ENCODE assay signal across 8 mouse cellular contexts in the genomic region with DNA sequence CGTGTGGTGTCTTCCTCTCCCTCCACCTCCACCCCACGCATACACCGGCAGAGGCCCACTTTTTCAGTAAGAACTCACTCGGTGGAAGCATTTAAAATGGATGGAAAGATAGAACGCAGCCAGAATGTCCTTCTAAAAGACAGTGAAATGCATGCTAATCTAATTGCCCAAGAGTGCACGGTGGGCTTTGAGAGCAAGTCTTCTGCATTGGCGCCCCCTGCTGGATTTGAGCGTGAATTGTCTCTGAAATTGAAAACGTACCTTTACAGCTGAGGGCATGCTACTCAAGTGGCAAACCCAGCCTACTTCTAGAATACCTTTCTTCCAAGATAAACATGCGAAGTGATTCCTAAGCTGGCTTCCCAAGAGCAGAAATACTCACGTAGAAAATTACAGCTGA.
DNase-seq lines count a peak whose midpoint lies in the region; ATAC-seq and TF ChIP-seq lines count a peak whose summit lies in the region.

No protein-coding gene starts in this region.

- peak; percentile 62 for TF ChIP-seq RAD21 in MEL (IDR thresholded peaks at IDR 0.05; ENCODE audit: low read depth, low read length)

- peak overlapping the region; percentile 40; the same call in 1 of the 2 replicates for H3K4me2 ChIP-seq in forebrain, embryonic 13.5 days

- H3K79me2 ChIP-seq in MEL (ENCODE audit: control insufficient read depth, insufficient read depth, low read length, poor library complexity) = no peaks in the 10 kb centered on the region

- no peak for TF ChIP-seq EP300 in MEL (IDR thresholded peaks at IDR 0.05; ENCODE audit: low read depth in 1 of 2, low read length in 2 of 2)

- peak; percentile 42 for DNase-seq in MEL (ENCODE audit: low read depth, low spot score)
- DNase-seq in c-Kit-positive CD71-positive TER-119-negative erythroid progenitor cells, embryonic 14.5 days (ENCODE audit: low read depth) = peak; percentile 19
- DNase-seq in heart, postnatal 4 days = peak; percentile 77
- DNase-seq in layer of hippocampus, adult 18-20 months (ENCODE audit: low spot score in 2 of 2) = peak; percentile 77 to 92
- DNase-seq in lung, adult 2 months = peak; percentile 65
- peak; percentile 72 for DNase-seq in ovary, postnatal 14 days (ENCODE audit: low spot score)
- peak; percentile 69 for DNase-seq in urinary bladder, postnatal 14 days (ENCODE audit: low spot score)

- H3K27me3 ChIP-seq in MEL (ENCODE audit: control insufficient read depth in 1 of 2, insufficient read depth in 2 of 2, low read length in 2 of 2) = no peaks in the 10 kb centered on the region
- H3K27me3 ChIP-seq in forebrain, embryonic 13.5 days = no peaks in the 10 kb centered on the region

- H3K36me3 ChIP-seq in MEL (ENCODE audit: control insufficient read depth in 1 of 2, insufficient read depth in 2 of 2, low read length in 2 of 2) = no peaks in the 10 kb centered on the region
- no peaks in the 10 kb centered on the region for H3K36me3 ChIP-seq in forebrain, embryonic 13.5 days (ENCODE audit: poor library complexity, severe bottlenecking)

- ATAC-seq in forebrain, embryonic 13.5 days = peak; percentile 92

- H3K9ac ChIP-seq in MEL (ENCODE audit: control insufficient read depth, low read depth, low read length, poor library complexity, severe bottlenecking) = no peak overlapping the region
- no peak overlapping the region for H3K9ac ChIP-seq in forebrain, embryonic 13.5 days

- no peaks in the 10 kb centered on the region for H3K9me3 ChIP-seq in MEL (replicated peaks; ENCODE audit: insufficient read depth, low read length)
- no peaks in the 10 kb centered on the region for H3K9me3 ChIP-seq in forebrain, embryonic 13.5 days (replicated peaks)

- no peaks in the 10 kb centered on the region for H3K4me1 ChIP-seq in MEL (ENCODE audit: control insufficient read depth in 1 of 2, insufficient read depth in 2 of 2, low read length in 2 of 2)
- peaks cover 18% of the 10 kb centered on the region for H3K4me1 ChIP-seq in forebrain, embryonic 13.5 days
- H3K4me1 ChIP-seq in lung, adult 2 months (ENCODE audit: control insufficient read depth, insufficient read depth, low read length) = no peaks in the 10 kb centered on the region

- no peak overlapping the region for H3K4me3 ChIP-seq in MEL (ENCODE audit: control insufficient read depth in 1 of 2, insufficient read depth in 1 of 2, low read depth in 2 of 2, low read length in 2 of 2)
- no peak overlapping the region for H3K4me3 ChIP-seq in forebrain, embryonic 13.5 days
- H3K4me3 ChIP-seq in lung, adult 2 months (replicated peaks; ENCODE audit: extremely low read depth, low read depth, low read length) = no peak overlapping the region

- H3K27ac ChIP-seq in MEL (ENCODE audit: control insufficient read depth, low read depth, low read length) = no peak overlapping the region
- H3K27ac ChIP-seq in forebrain, embryonic 13.5 days = no peak overlapping the region

- 10% methylated on average over 11 of the region's 11 CpGs for WGBS in forebrain, embryonic 13.5 days
- 16% methylated on average over 11 of the region's 11 CpGs for WGBS in lung, adult 2 months

- TF ChIP-seq POLR2A in MEL (IDR thresholded peaks at IDR 0.05; ENCODE audit: control insufficient read depth in 1 of 2, insufficient read depth in 1 of 2, low read depth in 1 of 2, low read length in 2 of 2, poor library complexity in 1 of 2) = no peak
- TF ChIP-seq POLR2A in lung, adult 2 months (IDR thresholded peaks at IDR 0.05; ENCODE audit: borderline replicate concordance, extremely low read depth, low read depth, low read length) = no peak

- peak; percentile 59 to 73 (median 60) for TF ChIP-seq CTCF in MEL (IDR thresholded peaks at IDR 0.05 in 2 of 3, conservative IDR thresholded peaks at IDR 0.05 in 1 of 3; ENCODE audit: control insufficient read depth in 1 of 3, insufficient read depth in 1 of 3, low read depth in 2 of 3, low read length in 3 of 3, poor library complexity in 1 of 3, severe bottlenecking in 1 of 3)
- TF ChIP-seq CTCF in lung, adult 2 months (IDR thresholded peaks at IDR 0.05; ENCODE audit: insufficient read depth, low read length) = peak; percentile 67

TF ChIP-seq in MEL, 35 proteins besides CTCF, POLR2A, EP300 and RAD21:
- TF ChIP-seq MAFK (IDR thresholded peaks at IDR 0.05; ENCODE audit: borderline replicate concordance, low read depth, low read length) (no peak), ZC3H11A (IDR thresholded peaks at IDR 0.05; ENCODE audit: low read depth, low read length) (peak; percentile 44), SMC3 (IDR thresholded peaks at IDR 0.05; ENCODE audit: low read depth, low read length) (peak; percentile 57)

Comparison
In these comparisons a context has a peak if more than half of its experiments do, and no peak if none do; other contexts are left out.
1. DNase-seq: peak in every context shown above with its lines; median percentile 84 in layer of hippocampus, adult 18-20 months; 77 in heart, postnatal 4 days; 72 in ovary, postnatal 14 days; 69 in urinary bladder, postnatal 14 days; 65 in lung, adult 2 months; 42 in MEL; 19 in c-Kit-positive CD71-positive TER-119-negative erythroid progenitor cells, embryonic 14.5 days.